Mouse (Mus musculus): Measurements from ENCODE around the gene Nfkb1. TPM values are rescaled to one million over a fixed set of nuclear protein-coding genes. Genes with fewer than 3 reads are reported as not detected.

Nfkb1 gene
- total and polyA plus RNA-seq, 3 experiments, result 271 to 369 (median 346) TPM

DNA sequence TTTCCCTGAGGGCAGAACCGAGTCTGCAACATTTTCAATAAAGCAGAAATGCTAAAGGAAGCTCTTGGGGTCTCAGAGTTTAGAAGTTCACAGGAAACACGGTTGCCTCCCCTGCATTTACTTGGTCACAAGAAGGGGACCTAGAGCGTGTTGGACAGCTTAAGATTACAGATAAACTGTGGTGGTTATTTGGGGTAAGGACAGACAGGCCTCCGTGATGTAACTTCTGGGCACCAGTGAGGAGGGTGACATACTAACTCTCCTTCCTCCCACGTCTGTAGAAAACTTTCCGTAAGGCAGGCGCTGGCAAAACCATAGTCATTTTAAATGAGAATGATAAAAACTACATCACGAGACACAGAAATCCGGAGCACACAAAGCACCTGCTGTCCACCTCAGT is 29.6 kb downstream of the Nfkb1 start:
- H3K79me2 ChIP-seq (replicated peaks; ENCODE audit: control insufficient read depth, extremely low read depth, insufficient read depth, poor library complexity, severe bottlenecking), result no peaks in the 10 kb centered on the region; the same call in 1 of the 2 replicates
- in situ Hi-C loops (cut with MboI; ENCODE audit: low pct_ligation_motif_present, low pct_unique_long_range_greater_than_20kb, low sequenced_read_pairs) (no loop called here), dilution Hi-C loops (cut with MboI; ENCODE audit: extremely low pct_ligation_motif_present, extremely low pct_unique_long_range_greater_than_20kb, low sequenced_read_pairs) (no loop called here)
- H3K27ac ChIP-seq (ENCODE audit: insufficient read depth, low read depth), result no peak overlapping the region
- TF ChIP-seq USF2 (conservative IDR thresholded peaks at IDR 0.05; ENCODE audit: low read depth, low read length) (no peak), TCF12 (IDR thresholded peaks at IDR 0.05; ENCODE audit: low read depth, low read length) (no peak), CHD2 (IDR thresholded peaks at IDR 0.05; ENCODE audit: low read length) (no peak), MAFK (IDR thresholded peaks at IDR 0.05; ENCODE audit: insufficient replicate concordance, low read length) (no peak), RCOR1 (conservative IDR thresholded peaks at IDR 0.05; ENCODE audit: low read depth, low read length) (no peak), BHLHE40 (IDR thresholded peaks at IDR 0.05; ENCODE audit: low read depth, low read length) (no peak), CHD1 (IDR thresholded peaks at IDR 0.05; ENCODE audit: low read depth, low read length) (no peak), JUND (conservative IDR thresholded peaks at IDR 0.05; ENCODE audit: low read depth, low read length) (no peak), TBP (conservative IDR thresholded peaks at IDR 0.05; ENCODE audit: low read depth, low read length) (no peak)
- no peaks in the 10 kb centered on the region for H3K9me3 ChIP-seq (replicated peaks; ENCODE audit: low read length)
- no peak overlapping the region for H3K4me3 ChIP-seq (replicated peaks in 1 of 3; ENCODE audit: low read depth in 2 of 3, low read length in 2 of 3, poor library complexity in 1 of 3)
- H3K27me3 ChIP-seq (replicated peaks), result no peaks in the 10 kb centered on the region
- H3K4me2 ChIP-seq (ENCODE audit: insufficient read depth, low read depth, poor library complexity, severe bottlenecking), result no peak overlapping the region
- no peak overlapping the region for H3K9ac ChIP-seq (ENCODE audit: insufficient read depth, low read depth)
- DNase-seq (ENCODE audit: extremely low read depth), result no peak
- H3K36me3 ChIP-seq (replicated peaks in 1 of 2; ENCODE audit: control insufficient read depth in 1 of 2, insufficient read depth in 1 of 2, low read length in 1 of 2), result peaks cover 52 to 95% of the 10 kb centered on the region in 2 experiments
- H3K4me1 ChIP-seq (ENCODE audit: control insufficient read depth in 1 of 2, insufficient read depth in 2 of 2), result peaks cover 13 to 69% of the 10 kb centered on the region in 2 experiments

- Histone ChIP-seq H3K9me3 (replicated peaks; ENCODE audit: low read length) (no peaks in the 10 kb centered on the region), H3K9ac (ENCODE audit: insufficient read depth, low read depth) (no peak overlapping the region), H3K4me2 (ENCODE audit: insufficient read depth, low read depth, poor library complexity, severe bottlenecking) (no peak overlapping the region), H3K4me3 (replicated peaks in 1 of 3; ENCODE audit: low read depth in 2 of 3, low read length in 2 of 3, poor library complexity in 1 of 3) (no peak overlapping the region), H3K36me3 (replicated peaks in 1 of 2; ENCODE audit: control insufficient read depth in 1 of 2, insufficient read depth in 1 of 2, low read length in 1 of 2) (peaks cover 62 to 97% of the 10 kb centered on the region in 2 experiments), H3K27ac (ENCODE audit: insufficient read depth, low read depth) (no peak overlapping the region), H3K27me3 (replicated peaks) (no peaks in the 10 kb centered on the region), H3K79me2 (replicated peaks; ENCODE audit: control insufficient read depth, extremely low read depth, insufficient read depth, poor library complexity, severe bottlenecking) (no peaks in the 10 kb centered on the region; the same call in 1 of the 2 replicates), H3K4me1 (ENCODE audit: control insufficient read depth in 1 of 2, insufficient read depth in 2 of 2) (peaks cover 0 to 46% of the 10 kb centered on the region in 2 experiments; a peak in 3 of 4 replicates)
- TF ChIP-seq ZKSCAN1 (IDR thresholded peaks at IDR 0.05; ENCODE audit: borderline replicate concordance, low read depth, low read length) (no peak), POLR2AphosphoS2 (IDR thresholded peaks at IDR 0.05; ENCODE audit: low read depth, low read length) (no peak), MAZ (IDR thresholded peaks at IDR 0.05; ENCODE audit: low read depth, low read length) (no peak), HCFC1 (IDR thresholded peaks at IDR 0.05; ENCODE audit: low read depth, low read length) (no peak), GABPA (IDR thresholded peaks at IDR 0.05; ENCODE audit: insufficient replicate concordance, low read depth, low read length) (no peak), USF2 (conservative IDR thresholded peaks at IDR 0.05; ENCODE audit: low read depth, low read length) (no peak), ETS1 (conservative IDR thresholded peaks at IDR 0.05; ENCODE audit: low read depth, low read length) (no peak), JUN (IDR thresholded peaks at IDR 0.05; ENCODE audit: insufficient read depth, low read depth, low read length) (no peak), PAX5 (IDR thresholded peaks at IDR 0.05; ENCODE audit: low read length) (no peak), TCF12 (IDR thresholded peaks at IDR 0.05; ENCODE audit: low read depth, low read length) (no peak), MEF2A (IDR thresholded peaks at IDR 0.05; ENCODE audit: borderline replicate concordance, low read depth, low read length) (no peak), MAX (IDR thresholded peaks at IDR 0.05; ENCODE audit: low read length) (no peak), CTCF (conservative IDR thresholded peaks at IDR 0.05 in 1 of 2, IDR thresholded peaks at IDR 0.05 in 1 of 2; ENCODE audit: low read depth in 2 of 2, low read length in 2 of 2) (no peak), ZC3H11A (IDR thresholded peaks at IDR 0.05; ENCODE audit: low read depth, low read length) (no peak), BHLHE40 (IDR thresholded peaks at IDR 0.05; ENCODE audit: low read depth, low read length) (no peak), MXI1 (IDR thresholded peaks at IDR 0.05; ENCODE audit: low read depth, low read length) (no peak), ELF1 (IDR thresholded peaks at IDR 0.05; ENCODE audit: low read depth, low read length) (no peak), NRF1 (IDR thresholded peaks at IDR 0.05; ENCODE audit: low read depth, low read length) (no peak), IRF4 (IDR thresholded peaks at IDR 0.05; ENCODE audit: low read depth, low read length) (no peak)
- no peak for DNase-seq (ENCODE audit: extremely low read depth)
- dilution Hi-C loops (cut with MboI; ENCODE audit: extremely low pct_ligation_motif_present, extremely low pct_unique_long_range_greater_than_20kb, low sequenced_read_pairs) (no loop called here), in situ Hi-C loops (cut with MboI; ENCODE audit: low pct_ligation_motif_present, low pct_unique_long_range_greater_than_20kb, low sequenced_read_pairs) (no loop called here)
Observed at GRCm38 (mm10) chr3:135658540-135659097, 32.7 kb downstream of the Nfkb1 start.

All from CH12.LX (cell line).